Mouse (Mus musculus) brain, embryonic 14.5 days (tissue): ENCODE measurements around the gene Ucp3. TPM values are rescaled to one million over a fixed set of nuclear protein-coding genes. Genes with fewer than 3 reads are reported as not detected.
A peak's percentile ranks its signal among the peaks of the same experiment; 100 is the strongest.

Source experiments
- DNase-seq: peaks from one replicate; pipeline ENCODE4 v3.0.0-alpha.2; 2011; ENCODE audit warnings: low read depth
- CTCF ChIP-seq: fragments of 200-500 bp; IDR thresholded peaks from 2 replicates; pipeline ENCODE4 v1.5.1; 2012; ENCODE audit warnings: inconsistent platforms, mild to moderate bottlenecking, moderate library complexity, borderline replicate concordance; ENCODE audit not compliant: insufficient read depth, insufficient read length; ENCODE audit errors: extremely low read depth
- POLR2A ChIP-seq: fragments of 200-500 bp; IDR thresholded peaks from 2 replicates; pipeline ENCODE4 v1.6.1; 2012; ENCODE audit warnings: mild to moderate bottlenecking, inconsistent platforms, borderline replicate concordance; ENCODE audit not compliant: poor library complexity, insufficient read depth, insufficient read length, severe bottlenecking; ENCODE audit errors: extremely low read depth
- polyA plus RNA-seq: library from polyadenylated mRNA; depleted of rRNA; stranded (reverse); fragments of >200 nt; gene quantifications from 2 replicates; pipeline ENCODE4 v1.2.3, GENCODE M21; 2012; rRNA removed

Gene Ucp3
- polyA plus RNA-seq, result 0.03 TPM in 1 of 2 replicates, not detected in the other

GRCm38 (mm10) chr7:100472777-100473176 lies at the start of gene Ucp3:
Gene Ucp3, plus strand, starts transcription at chr7:100472990.
- DNase-seq, result no peak
- TF ChIP-seq POLR2A (no peak), CTCF (no peak)

- no peak for DNase-seq
These were observed 47.0 kb upstream of the Ucp3 start for GRCm38 (mm10) chr7:100425795-100426194.

GRCm38 (mm10) chr7:100429102-100429501 lies 43.7 kb upstream of the Ucp3 start:
- peak; percentile 72 for DNase-seq
- TF ChIP-seq POLR2A (no peak), CTCF (peak; percentile 84)

More at GRCm38 (mm10) chr7:100425795-100426194, 47.0 kb upstream of the Ucp3 start:
- TF ChIP-seq POLR2A (no peak), CTCF (no peak)

GRCm38 (mm10) chr7:100429911-100430310 lies 42.9 kb upstream of the Ucp3 start:
- peak; percentile 2 for DNase-seq
- no peak for TF ChIP-seq POLR2A
- no peak for TF ChIP-seq CTCF

GRCm38 (mm10) chr7:100431103-100431502 lies 41.7 kb upstream of the Ucp3 start:
- no peak for TF ChIP-seq POLR2A
- no peak for TF ChIP-seq CTCF
- DNase-seq, result peak; percentile 52

- TF ChIP-seq CTCF (no peak), POLR2A (no peak)
- DNase-seq, result no peak
These were observed 39.5 kb upstream of the Ucp3 start for GRCm38 (mm10) chr7:100433295-100433694.

GRCm38 (mm10) chr7:100443728-100444127 lies 29.1 kb upstream of the Ucp3 start:
- TF ChIP-seq CTCF (no peak), POLR2A (no peak)
- no peak for DNase-seq

- no peak for TF ChIP-seq POLR2A
- no peak for TF ChIP-seq CTCF
- peak; percentile 8 for DNase-seq
These were observed 26.5 kb upstream of the Ucp3 start for GRCm38 (mm10) chr7:100446271-100446670.

- TF ChIP-seq CTCF (no peak), POLR2A (no peak)
- DNase-seq, result no peak
These were observed 24.3 kb upstream of the Ucp3 start for GRCm38 (mm10) chr7:100448530-100448929.

GRCm38 (mm10) chr7:100448985-100449384 lies 23.8 kb upstream of the Ucp3 start:
- TF ChIP-seq CTCF (no peak), POLR2A (no peak)
- no peak for DNase-seq

GRCm38 (mm10) chr7:100458153-100458552 lies 14.6 kb upstream of the Ucp3 start:
- DNase-seq, result no peak
- no peak for TF ChIP-seq POLR2A
- no peak for TF ChIP-seq CTCF

- no peak for DNase-seq
- TF ChIP-seq POLR2A, result no peak
- no peak for TF ChIP-seq CTCF
These were observed 12.9 kb upstream of the Ucp3 start for GRCm38 (mm10) chr7:100459862-100460261.
